Mouse (Mus musculus): ENCODE results near the gene Cacna1h. TPM values are rescaled to one million over a fixed set of nuclear protein-coding genes. Genes with fewer than 3 reads are reported as not detected.

Cacna1h gene
- polyA plus RNA-seq, 1 experiment from 2014 or later = 10.3 TPM

GRCm38 (mm10) chr17:25456540-25456939 lies 23.0 kb upstream of the Cacna1h start:
- Histone ChIP-seq H3K4me3 (ENCODE audit: low read depth, low read length) (no peak overlapping the region), H3K9ac (ENCODE audit: low read depth, low read length) (no peak overlapping the region), H3K27ac (ENCODE audit: low read depth, low read length) (no peak overlapping the region), H3K27me3 (ENCODE audit: control insufficient read depth, insufficient read depth, low read length) (no peaks in the 10 kb centered on the region), H3K36me3 (ENCODE audit: control insufficient read depth, insufficient read depth, low read length) (no peaks in the 10 kb centered on the region), H3K4me1 (ENCODE audit: control insufficient read depth, insufficient read depth, low read length) (peaks cover 14% of the 10 kb centered on the region), H3K4me2 (no peak overlapping the region), H3K9me3 (replicated peaks; ENCODE audit: control insufficient read depth, low read length) (no peaks in the 10 kb centered on the region)
- no peak for ATAC-seq (replicated peaks; ENCODE audit: insufficient number of reproducible peaks, low FRiP score, low TSS enrichment)
- 50% methylated on average over 8 of the region's 8 CpGs for WGBS (ENCODE audit: insufficient replicate concordance)

GRCm38 (mm10) chr17:25454272-25454671 lies 20.7 kb upstream of the Cacna1h start, which contains the start of gene Tekt4:
Gene Tekt4, plus strand, starts transcription at chr17:25454615.
- Histone ChIP-seq H3K27ac (ENCODE audit: low read depth, low read length) (no peak within 1 kb of the TSS), H3K4me2 (no peak within 1 kb of the TSS), H3K27me3 (ENCODE audit: control insufficient read depth, insufficient read depth, low read length) (no peaks in the 10 kb centered on the region; the same call in 1 of the 2 replicates), H3K9ac (ENCODE audit: low read depth, low read length) (peak within 1 kb of the TSS; percentile 52; the same call in 1 of the 2 replicates), H3K36me3 (ENCODE audit: control insufficient read depth, insufficient read depth, low read length) (no peaks in the 10 kb centered on the region), H3K4me1 (ENCODE audit: control insufficient read depth, insufficient read depth, low read length) (peaks cover 14% of the 10 kb centered on the region), H3K9me3 (replicated peaks; ENCODE audit: control insufficient read depth, low read length) (no peaks in the 10 kb centered on the region), H3K4me3 (ENCODE audit: low read depth, low read length) (no peak within 1 kb of the TSS)
- WGBS (ENCODE audit: insufficient replicate concordance) = 50% methylated on average over 2 of the region's 2 CpGs
- ATAC-seq (replicated peaks; ENCODE audit: insufficient number of reproducible peaks, low FRiP score, low TSS enrichment) = no peak

GRCm38 (mm10) chr17:25452246-25452965 lies 18.8 kb upstream of the Cacna1h start:
- no peak for ATAC-seq (replicated peaks; ENCODE audit: insufficient number of reproducible peaks, low FRiP score, low TSS enrichment)
- Histone ChIP-seq H3K4me1 (ENCODE audit: control insufficient read depth, insufficient read depth, low read length) (peaks cover 14% of the 10 kb centered on the region), H3K27me3 (ENCODE audit: control insufficient read depth, insufficient read depth, low read length) (no peaks in the 10 kb centered on the region; the same call in 1 of the 2 replicates), H3K27ac (ENCODE audit: low read depth, low read length) (no peak overlapping the region), H3K9ac (ENCODE audit: low read depth, low read length) (no peak overlapping the region), H3K36me3 (ENCODE audit: control insufficient read depth, insufficient read depth, low read length) (no peaks in the 10 kb centered on the region), H3K9me3 (replicated peaks; ENCODE audit: control insufficient read depth, low read length) (no peaks in the 10 kb centered on the region), H3K4me2 (no peak overlapping the region), H3K4me3 (ENCODE audit: low read depth, low read length) (no peak overlapping the region)
- 68% methylated on average over 5 of the region's 5 CpGs for WGBS (ENCODE audit: insufficient replicate concordance)

- Histone ChIP-seq H3K9me3 (replicated peaks; ENCODE audit: control insufficient read depth, low read length) (no peaks in the 10 kb centered on the region), H3K4me3 (ENCODE audit: low read depth, low read length) (no peak overlapping the region), H3K4me2 (no peak overlapping the region), H3K36me3 (ENCODE audit: control insufficient read depth, insufficient read depth, low read length) (no peaks in the 10 kb centered on the region), H3K4me1 (ENCODE audit: control insufficient read depth, insufficient read depth, low read length) (peaks cover 14% of the 10 kb centered on the region), H3K9ac (ENCODE audit: low read depth, low read length) (peak overlapping the region; percentile 56; the same call in 1 of the 2 replicates), H3K27ac (ENCODE audit: low read depth, low read length) (no peak overlapping the region), H3K27me3 (ENCODE audit: control insufficient read depth, insufficient read depth, low read length) (no peaks in the 10 kb centered on the region; the same call in 1 of the 2 replicates)
- 51% methylated on average over 4 of the region's 4 CpGs for WGBS (ENCODE audit: insufficient replicate concordance)
- ATAC-seq (replicated peaks; ENCODE audit: insufficient number of reproducible peaks, low FRiP score, low TSS enrichment) = no peak
Observed at GRCm38 (mm10) chr17:25450329-25450728, 16.7 kb upstream of the Cacna1h start.

- no peak for ATAC-seq (replicated peaks; ENCODE audit: insufficient number of reproducible peaks, low FRiP score, low TSS enrichment)
- WGBS (ENCODE audit: insufficient replicate concordance) = 61% methylated on average over 12 of the region's 12 CpGs
- H3K4me1 ChIP-seq (ENCODE audit: control insufficient read depth, insufficient read depth, low read length) = peaks cover 4% of the 10 kb centered on the region; the same call in 1 of the 2 replicates
- no peak overlapping the region for H3K4me3 ChIP-seq (ENCODE audit: low read depth, low read length)
- H3K27me3 ChIP-seq (ENCODE audit: control insufficient read depth, insufficient read depth, low read length) = no peaks in the 10 kb centered on the region; the same call in 1 of the 2 replicates
- no peak overlapping the region for H3K27ac ChIP-seq (ENCODE audit: low read depth, low read length)
- no peak overlapping the region for H3K4me2 ChIP-seq
- no peaks in the 10 kb centered on the region for H3K36me3 ChIP-seq (ENCODE audit: control insufficient read depth, insufficient read depth, low read length)
- no peaks in the 10 kb centered on the region for H3K9me3 ChIP-seq (replicated peaks; ENCODE audit: control insufficient read depth, low read length)
- H3K9ac ChIP-seq (ENCODE audit: low read depth, low read length) = no peak overlapping the region
Observed at GRCm38 (mm10) chr17:25447865-25448264, 14.3 kb upstream of the Cacna1h start.

GRCm38 (mm10) chr17:25445841-25446240 lies 12.3 kb upstream of the Cacna1h start:
- ATAC-seq (replicated peaks; ENCODE audit: insufficient number of reproducible peaks, low FRiP score, low TSS enrichment) = no peak
- H3K4me1 ChIP-seq (ENCODE audit: control insufficient read depth, insufficient read depth, low read length) = peaks cover 4% of the 10 kb centered on the region; the same call in 1 of the 2 replicates

GRCm38 (mm10) chr17:25445074-25445473 lies 11.5 kb upstream of the Cacna1h start:
- Histone ChIP-seq H3K4me1 (ENCODE audit: control insufficient read depth, insufficient read depth, low read length) (peaks cover 4% of the 10 kb centered on the region; the same call in 1 of the 2 replicates), H3K36me3 (ENCODE audit: control insufficient read depth, insufficient read depth, low read length) (no peaks in the 10 kb centered on the region), H3K4me3 (ENCODE audit: low read depth, low read length) (no peak overlapping the region), H3K9ac (ENCODE audit: low read depth, low read length) (no peak overlapping the region), H3K27ac (ENCODE audit: low read depth, low read length) (no peak overlapping the region), H3K4me2 (no peak overlapping the region), H3K9me3 (replicated peaks; ENCODE audit: control insufficient read depth, low read length) (no peaks in the 10 kb centered on the region), H3K27me3 (ENCODE audit: control insufficient read depth, insufficient read depth, low read length) (no peaks in the 10 kb centered on the region; the same call in 1 of the 2 replicates)
- ATAC-seq (replicated peaks; ENCODE audit: insufficient number of reproducible peaks, low FRiP score, low TSS enrichment) = no peak
- 72% methylated on average over 4 of the region's 4 CpGs for whole genome bisulfite sequencing (ENCODE audit: insufficient replicate concordance)

More at GRCm38 (mm10) chr17:25445841-25446240, 12.3 kb upstream of the Cacna1h start:
- Histone ChIP-seq H3K4me2 (no peak overlapping the region), H3K27me3 (ENCODE audit: control insufficient read depth, insufficient read depth, low read length) (no peaks in the 10 kb centered on the region; the same call in 1 of the 2 replicates), H3K9ac (ENCODE audit: low read depth, low read length) (no peak overlapping the region), H3K9me3 (replicated peaks; ENCODE audit: control insufficient read depth, low read length) (no peaks in the 10 kb centered on the region), H3K27ac (ENCODE audit: low read depth, low read length) (no peak overlapping the region), H3K36me3 (ENCODE audit: control insufficient read depth, insufficient read depth, low read length) (no peaks in the 10 kb centered on the region), H3K4me3 (ENCODE audit: low read depth, low read length) (no peak overlapping the region)
- WGBS (ENCODE audit: insufficient replicate concordance) = 86% methylated on average over 3 of the region's 3 CpGs

GRCm38 (mm10) chr17:25442889-25443288 lies 9.3 kb upstream of the Cacna1h start:
- no peaks in the 10 kb centered on the region for H3K9me3 ChIP-seq (replicated peaks; ENCODE audit: control insufficient read depth, low read length)
- no peak overlapping the region for H3K27ac ChIP-seq (ENCODE audit: low read depth, low read length)
- no peaks in the 10 kb centered on the region for H3K27me3 ChIP-seq (ENCODE audit: control insufficient read depth, insufficient read depth, low read length)
- no peaks in the 10 kb centered on the region for H3K36me3 ChIP-seq (ENCODE audit: control insufficient read depth, insufficient read depth, low read length)
- no peak overlapping the region for H3K4me3 ChIP-seq (ENCODE audit: low read depth, low read length)
- 68% methylated on average over 3 of the region's 3 CpGs for WGBS (ENCODE audit: insufficient replicate concordance)
- H3K9ac ChIP-seq (ENCODE audit: low read depth, low read length) = no peak overlapping the region
- H3K4me1 ChIP-seq (ENCODE audit: control insufficient read depth, insufficient read depth, low read length) = peaks cover 4% of the 10 kb centered on the region; the same call in 1 of the 2 replicates
- no peak overlapping the region for H3K4me2 ChIP-seq
- no peak for ATAC-seq (replicated peaks; ENCODE audit: insufficient number of reproducible peaks, low FRiP score, low TSS enrichment)

Data from heart, embryonic 11.5 days (tissue).